Comparison of ENCODE assay signal across 12 mouse cellular contexts in genomic region chr13:13569603-13570002, GRCm38 (mm10). TPM values are rescaled to one million over a fixed set of nuclear protein-coding genes. Genes with fewer than 3 reads are reported as not detected.
DNase-seq lines count a peak whose midpoint lies in the region; ATAC-seq and TF ChIP-seq lines count a peak whose summit lies in the region.
"Had no signal": no experiment of that assay in that cellular context is flagged by ENCODE, and none has a peak within 500 bp of the region (broad histone marks: within the 10 kb centered on the region; RNA-seq: fewer than 3 reads in every experiment).

No protein-coding gene starts in this region.

- no peaks in the 10 kb centered on the region for H3K9me3 ChIP-seq in heart, embryonic 10.5 days
- H3K9me3 ChIP-seq: forebrain, embryonic 13.5 days; limb, embryonic 10.5 days had no signal

- TF ChIP-seq POLR2A in liver, adult 2 months (IDR thresholded peaks at IDR 0.05; ENCODE audit: extremely low read depth, insufficient read depth, low read length) = no peak

- no peak overlapping the region for H3K4me3 ChIP-seq in heart, embryonic 10.5 days
- no peak overlapping the region for H3K4me3 ChIP-seq in liver, adult 2 months (ENCODE audit: insufficient read depth, low read depth, low read length)
- H3K4me3 ChIP-seq: forebrain, embryonic 13.5 days; limb, embryonic 10.5 days had no signal

- no peak for ATAC-seq in megakaryocyte-erythroid progenitor cell, adult 5-6 weeks (replicated peaks; ENCODE audit: low FRiP score, low TSS enrichment, poor library complexity, severe bottlenecking)
- ATAC-seq: forebrain, embryonic 13.5 days had no signal

- H3K27me3 ChIP-seq in heart, embryonic 10.5 days (ENCODE audit: insufficient read depth, poor library complexity, severe bottlenecking) = no peaks in the 10 kb centered on the region
- H3K27me3 ChIP-seq in liver, adult 2 months (ENCODE audit: control insufficient read depth, insufficient read depth, low read length) = no peaks in the 10 kb centered on the region
- H3K27me3 ChIP-seq: forebrain, embryonic 13.5 days had no signal

- H3K4me1 ChIP-seq in heart, embryonic 10.5 days = peaks cover 16% of the 10 kb centered on the region
- H3K4me1 ChIP-seq in liver, adult 2 months (ENCODE audit: control insufficient read depth, insufficient read depth, low read length) = peaks cover 28% of the 10 kb centered on the region
- H3K4me1 ChIP-seq: limb, embryonic 10.5 days had no signal

- H3K79me2 ChIP-seq in liver, adult 2 months (ENCODE audit: control insufficient read depth, insufficient read depth, low read length) = no peaks in the 10 kb centered on the region

- H3K9ac ChIP-seq in liver, adult 2 months (ENCODE audit: low read depth, low read length) = peak overlapping the region; percentile 28; the same call in 1 of the 2 replicates
- H3K9ac ChIP-seq: forebrain, embryonic 13.5 days had no signal

- TF ChIP-seq CTCF in liver, adult 2 months (IDR thresholded peaks at IDR 0.05; ENCODE audit: low read depth, low read length) = no peak

- DNase-seq in adrenal gland, adult 2 months = peak; percentile 61
- no peak for DNase-seq in adrenal gland, adult 8-10 months
- no peak for DNase-seq in heart, embryonic 10.5 days (ENCODE audit: low spot score)
- no peak for DNase-seq in heart, postnatal 4 days
- DNase-seq in liver, adult 2 months (ENCODE audit: extremely low read depth, low read depth, low spot score) = peak; percentile 97
- peak; percentile 47 for DNase-seq in lung, postnatal 10 days
- DNase-seq in spleen, postnatal 4 days (ENCODE audit: low spot score in 2 of 2) = no peak
- DNase-seq: cerebellum, adult 8-10 months; retina, postnatal 1 day had no signal

- H3K36me3 ChIP-seq in heart, embryonic 10.5 days = no peaks in the 10 kb centered on the region
- no peaks in the 10 kb centered on the region for H3K36me3 ChIP-seq in liver, adult 2 months (ENCODE audit: control insufficient read depth, insufficient read depth, low read length)
- H3K36me3 ChIP-seq: limb, embryonic 10.5 days had no signal

- H3K27ac ChIP-seq in heart, embryonic 10.5 days = 0 out of 2 replicates have a peak overlapping the region, but pooled peaks have one; percentile 47
- H3K27ac ChIP-seq in liver, adult 2 months (replicated peaks; ENCODE audit: insufficient read depth, low read depth, low read length) = peak overlapping the region; percentile 92
- H3K27ac ChIP-seq: forebrain, embryonic 13.5 days; limb, embryonic 10.5 days had no signal

RNA-seq across cellular contexts. Expression of gene Lyst, which starts 20.6 kb away (rescaled TPM):
- total RNA-seq in adrenal gland, adult 2 months (2021) = 10 to 100 TPM; 27.8 to 31.4 TPM
- polyA plus RNA-seq in adrenal gland, adult 2 months (2012; rRNA removed) = 1.2 TPM in 2 replicates
- total RNA-seq in adrenal gland, adult 8-10 months (2022) = 10 to 100 TPM; 30.0 to 50.5 (median 40.1) TPM
- 1.9 and 2.9 TPM in 2 replicates for polyA plus RNA-seq in heart, embryonic 10.5 days (2016; fragmentation: Nextera tagmentation; extraction: Ambion mirVana)
- 10 to 100 TPM; 13.1 to 14.5 TPM for total RNA-seq in heart, postnatal 4 days (2021)
- total RNA-seq in liver, adult 2 months (2014; rRNA removed) = 30.3 and 35.2 TPM in 2 replicates
- 2.3 and 16.9 TPM in 2 replicates for polyA plus RNA-seq in liver, adult 2 months (2012; rRNA removed)
- total RNA-seq in megakaryocyte-erythroid progenitor cell, adult 5-6 weeks (2014; fragmentation: Nextera tagmentation) = 19.3 and 24.9 TPM in 2 replicates
- total RNA-seq in megakaryocyte-erythroid progenitor cell, adult 5-6 weeks (2017) = 10.1 TPM in 2 replicates

Comparison
In these comparisons a context has a peak if more than half of its experiments do, and no peak if none do; other contexts are left out.
1. DNase-seq: peak in adrenal gland, adult 2 months (single experiment), liver, adult 2 months (single experiment) and lung, postnatal 10 days (single experiment); none in adrenal gland, adult 8-10 months (single experiment), heart, embryonic 10.5 days (single experiment), heart, postnatal 4 days (single experiment) and spleen, postnatal 4 days (0 of 2).